Mouse (Mus musculus) heart, adult 2 months (tissue): ENCODE results near the gene Adam19. TPM values are rescaled to one million over a fixed set of nuclear protein-coding genes. Genes with fewer than 3 reads are reported as not detected.

ENCODE experiments used
- DNase-seq, 2 experiments: peaks; one replicate each; pipeline ENCODE4 v3.0.0; 2021
- H3K27ac ChIP-seq: fragments of 200-600 bp; 2 replicates; pipeline ENCODE4 v1.8.1; 2022
- H3K27me3 ChIP-seq: fragments of 200-500 bp; 2 replicates; pipeline ENCODE4 v1.6.1; 2012; ENCODE audit warnings: mild to moderate bottlenecking, low read length, inconsistent platforms, mixed read lengths; ENCODE audit not compliant: control insufficient read depth, insufficient read depth
- H3K36me3 ChIP-seq: fragments of 200-500 bp; 2 replicates; pipeline ENCODE4 v1.6.1; 2012; ENCODE audit warnings: low read length, inconsistent platforms; ENCODE audit not compliant: control insufficient read depth, insufficient read depth
- H3K4me1 ChIP-seq: fragments of 200-500 bp; 2 replicates; pipeline ENCODE4 v1.6.1; 2011; ENCODE audit warnings: low read length; ENCODE audit not compliant: control insufficient read depth, insufficient read depth
- H3K4me3 ChIP-seq: fragments of 200-600 bp; 2 replicates; pipeline ENCODE4 v1.8.1; 2022
- H3K79me2 ChIP-seq: fragments of 200-500 bp; replicated peaks from 2 replicates; pipeline ENCODE4 v1.6.1; 2012; ENCODE audit warnings: mild to moderate bottlenecking, inconsistent platforms, low read length, moderate library complexity, mixed read lengths; ENCODE audit not compliant: control insufficient read depth, insufficient read depth
- H3K9ac ChIP-seq: fragments of 200-500 bp; 2 replicates; pipeline ENCODE4 v1.6.1; 2012; ENCODE audit warnings: low read depth, mild to moderate bottlenecking, control low read depth, inconsistent platforms, low read length, mixed read lengths
- CTCF ChIP-seq: fragments of 200-600 bp; IDR thresholded peaks from 2 replicates; pipeline ENCODE4 v1.8.1; 2022; ENCODE audit warnings: antibody characterized with exemption, mild to moderate bottlenecking, moderate library complexity
- EP300 ChIP-seq: fragments of 200-500 bp; IDR thresholded peaks from 2 replicates; pipeline ENCODE4 v1.6.1; 2011; ENCODE audit warnings: low read depth, low read length, control low read depth; ENCODE audit not compliant: insufficient read depth
- POLR2A ChIP-seq: fragments of 200-500 bp; IDR thresholded peaks from 2 replicates; pipeline ENCODE4 v1.6.1; 2011; ENCODE audit warnings: mild to moderate bottlenecking, low read depth, low read length, control low read depth; ENCODE audit not compliant: insufficient read depth
- WGBS: fragments of 180-500 bp; shearing (Covaris S2); methylation state at CpG from one replicate; pipeline ENCODE4 v1.1.7; 2018; 5-methylcytosine and 5-hydroxymethylcytosine counted together
- intact Hi-C: fragments of 180-260 bp; cut with DNase I; formaldehyde crosslinking; loops from one replicate; pipeline ENCODE4 v1.15.1; 2025
- polyA plus RNA-seq: library from polyadenylated mRNA; depleted of rRNA; stranded (reverse); fragments of >200 nt; gene quantifications from 2 replicates; pipeline ENCODE4 v1.2.3, GENCODE M21; 2012
- total RNA-seq, 2 experiments: library from RNA; stranded (reverse); gene quantifications; 2 replicates each; pipeline ENCODE4 v1.2.3; 2021

Gene Adam19
- total and polyA plus RNA-seq, 3 experiments, result 17.7 to 63.9 (median 21.9) TPM

- 46% methylated on average over 10 of the region's 10 CpGs for WGBS
- peak in 1 of 2 experiments; percentile 40 for DNase-seq
- Histone ChIP-seq H3K4me3 (no peak overlapping the region), H3K27ac (peak overlapping the region; percentile 60), H3K27me3 (no peaks in the 10 kb centered on the region), H3K4me1 (peaks cover 21% of the 10 kb centered on the region), H3K9ac (no peak overlapping the region), H3K79me2 (no peaks in the 10 kb centered on the region), H3K36me3 (peaks cover 16% of the 10 kb centered on the region)
- intact Hi-C loops, result loop anchor here (10.0 kb wide), 1 partner anchor 175 kb away; the partner anchor contains the start of gene Lsm11
- TF ChIP-seq EP300 (no peak), POLR2A (no peak), CTCF (no peak)
These were observed 64.3 kb downstream of the Adam19 start for GRCm38 (mm10) chr11:46120084-46120483.

- intact Hi-C loops, result loop anchor here (1.0 to 10.0 kb wide), 2 partner anchors 56 to 177 kb away; partner anchors contain the start of gene Lsm11
- H3K4me1 ChIP-seq, result peaks cover 14% of the 10 kb centered on the region
- WGBS, result 66% methylated on average over 4 of the region's 4 CpGs
- H3K9ac ChIP-seq, result no peak overlapping the region
- TF ChIP-seq EP300 (no peak), POLR2A (no peak), CTCF (no peak)
- H3K4me3 ChIP-seq, result no peak overlapping the region
- peaks cover 16% of the 10 kb centered on the region for H3K36me3 ChIP-seq
- no peak for DNase-seq
- no peak overlapping the region for H3K27ac ChIP-seq
- no peaks in the 10 kb centered on the region for H3K27me3 ChIP-seq
- H3K79me2 ChIP-seq, result no peaks in the 10 kb centered on the region
These were observed 65.9 kb downstream of the Adam19 start for GRCm38 (mm10) chr11:46121666-46122065.

- WGBS, result 54% methylated on average over 4 of the region's 4 CpGs
- Histone ChIP-seq H3K79me2 (no peaks in the 10 kb centered on the region), H3K4me3 (no peak overlapping the region), H3K36me3 (peaks cover 16% of the 10 kb centered on the region), H3K27me3 (no peaks in the 10 kb centered on the region), H3K9ac (no peak overlapping the region), H3K4me1 (peaks cover 20% of the 10 kb centered on the region), H3K27ac (peak overlapping the region; percentile 52)
- TF ChIP-seq POLR2A, result no peak
- 0 out of 2 replicates have a peak, but pooled peaks have one; percentile 30 for TF ChIP-seq EP300
- no peak for TF ChIP-seq CTCF
- intact Hi-C loops, result loop anchor here (1.0 to 10.0 kb wide), 2 partner anchors 58 to 178 kb away; partner anchors contain the start of gene Lsm11
- DNase-seq, result peak; percentile 52 to 62
These were observed 67.1 kb downstream of the Adam19 start for GRCm38 (mm10) chr11:46122875-46123274.

- H3K36me3 ChIP-seq, result peaks cover 15% of the 10 kb centered on the region
- H3K27me3 ChIP-seq, result no peaks in the 10 kb centered on the region
- H3K27ac ChIP-seq, result peak overlapping the region; percentile 52
- H3K4me3 ChIP-seq, result no peak overlapping the region; the same call in 1 of the 2 replicates
- H3K79me2 ChIP-seq, result no peaks in the 10 kb centered on the region
- intact Hi-C loops, result loop anchor here (10.0 kb wide), 1 partner anchor 179 kb away; the partner anchor contains the start of gene Lsm11
- H3K4me1 ChIP-seq, result peaks cover 20% of the 10 kb centered on the region
- TF ChIP-seq POLR2A, result no peak
- TF ChIP-seq EP300, result no peak
- TF ChIP-seq CTCF, result no peak
- 48% methylated on average over 8 of the region's 8 CpGs for WGBS
- DNase-seq, result no peak
- no peak overlapping the region for H3K9ac ChIP-seq
These were observed 67.6 kb downstream of the Adam19 start for GRCm38 (mm10) chr11:46123328-46123866.

- H3K4me3 ChIP-seq, result no peak overlapping the region
- no peak overlapping the region; the same call in 1 of the 2 replicates for H3K27ac ChIP-seq
- peaks cover 8% of the 10 kb centered on the region for H3K36me3 ChIP-seq
- no peaks in the 10 kb centered on the region for H3K79me2 ChIP-seq
- no peak overlapping the region for H3K9ac ChIP-seq
- no peaks in the 10 kb centered on the region for H3K27me3 ChIP-seq
- no peak for DNase-seq
- 94% methylated on average over 12 of the region's 12 CpGs for WGBS
- TF ChIP-seq POLR2A (no peak), CTCF (no peak), EP300 (no peak)
- H3K4me1 ChIP-seq, result peaks cover 21% of the 10 kb centered on the region
- intact Hi-C loops, result loop anchor here (10.0 kb wide), 1 partner anchor 180 kb away; the partner anchor contains the start of gene Lsm11
These were observed 69.5 kb downstream of the Adam19 start for GRCm38 (mm10) chr11:46125093-46125834.
